Comparison of ENCODE assay signal across 28 mouse cellular contexts in genomic region chr2:143944796-143945195, GRCm38 (mm10). TPM values are rescaled to one million over a fixed set of nuclear protein-coding genes. Genes with fewer than 3 reads are reported as not detected.
DNase-seq lines count a peak whose midpoint lies in the region; ATAC-seq and TF ChIP-seq lines count a peak whose summit lies in the region.
"Had no signal": no experiment of that assay in that cellular context is flagged by ENCODE, and none has a peak within 500 bp of the region (broad histone marks: within the 10 kb centered on the region; RNA-seq: fewer than 3 reads in every experiment).

No protein-coding gene starts in this region.

- peaks cover 18% of the 10 kb centered on the region for H3K4me1 ChIP-seq in heart, postnatal 0 days (ENCODE audit: control insufficient read depth, insufficient read depth)
- no peaks in the 10 kb centered on the region for H3K4me1 ChIP-seq in intestine, postnatal 0 days (replicated peaks; ENCODE audit: control insufficient read depth, insufficient read depth, low read length)
- H3K4me1 ChIP-seq in intestine, embryonic 16.5 days (ENCODE audit: control insufficient read depth, insufficient read depth, low read length), result peaks cover 4% of the 10 kb centered on the region; the same call in 1 of the 2 replicates
- no peaks in the 10 kb centered on the region for H3K4me1 ChIP-seq in MEL (ENCODE audit: control insufficient read depth in 1 of 2, insufficient read depth in 2 of 2, low read length in 2 of 2)
- H3K4me1 ChIP-seq: embryonic facial prominence, embryonic 12.5 days; embryonic facial prominence, embryonic 15.5 days had no signal

- peak overlapping the region; percentile 12; the same call in 1 of the 2 replicates for H3K27ac ChIP-seq in heart, postnatal 0 days (ENCODE audit: low read depth)
- H3K27ac ChIP-seq in intestine, postnatal 0 days (ENCODE audit: low read depth, low read length), result 0 out of 2 replicates have a peak overlapping the region, but pooled peaks have one; percentile 35
- H3K27ac ChIP-seq in intestine, embryonic 16.5 days (ENCODE audit: low read length), result no peak overlapping the region
- no peak overlapping the region for H3K27ac ChIP-seq in MEL (ENCODE audit: control insufficient read depth, low read depth, low read length)
- H3K27ac ChIP-seq: embryonic facial prominence, embryonic 12.5 days; embryonic facial prominence, embryonic 15.5 days; heart, embryonic 10.5 days; hindbrain, embryonic 14.5 days; hindbrain, postnatal 0 days had no signal

- H3K36me3 ChIP-seq in heart, postnatal 0 days (replicated peaks; ENCODE audit: control insufficient read depth, insufficient read depth, low read length), result peaks cover 90% of the 10 kb centered on the region
- peaks cover 88% of the 10 kb centered on the region for H3K36me3 ChIP-seq in intestine, postnatal 0 days (ENCODE audit: control insufficient read depth, insufficient read depth)
- peaks cover 47% of the 10 kb centered on the region for H3K36me3 ChIP-seq in intestine, embryonic 16.5 days (ENCODE audit: control insufficient read depth, insufficient read depth, low read length)
- no peaks in the 10 kb centered on the region; a peak in 1 of 4 replicates for H3K36me3 ChIP-seq in MEL (ENCODE audit: control insufficient read depth in 1 of 2, insufficient read depth in 2 of 2, low read length in 2 of 2)

- no peak overlapping the region for H3K9ac ChIP-seq in heart, postnatal 0 days (replicated peaks; ENCODE audit: low read depth, low read length)
- H3K9ac ChIP-seq in intestine, postnatal 0 days (ENCODE audit: low read depth, low read length), result no peak overlapping the region
- H3K9ac ChIP-seq in intestine, embryonic 16.5 days (ENCODE audit: low read depth, low read length), result no peak overlapping the region
- no peak overlapping the region for H3K9ac ChIP-seq in MEL (ENCODE audit: control insufficient read depth, low read depth, low read length, poor library complexity, severe bottlenecking)
- H3K9ac ChIP-seq: embryonic facial prominence, embryonic 12.5 days; embryonic facial prominence, embryonic 15.5 days; forebrain, postnatal 0 days; heart, embryonic 13.5 days; hindbrain, embryonic 14.5 days had no signal

- TF ChIP-seq POLR2A in MEL (IDR thresholded peaks at IDR 0.05; ENCODE audit: control insufficient read depth in 1 of 2, insufficient read depth in 1 of 2, low read depth in 1 of 2, low read length in 2 of 2, poor library complexity in 1 of 2), result no peak

- TF ChIP-seq EP300 in heart, postnatal 0 days (IDR thresholded peaks at IDR 0.05; ENCODE audit: low read depth), result no peak
- no peak for TF ChIP-seq EP300 in MEL (IDR thresholded peaks at IDR 0.05; ENCODE audit: low read depth in 1 of 2, low read length in 2 of 2)

- H3K4me2 ChIP-seq in heart, postnatal 0 days (ENCODE audit: low read depth, low read length), result no peak overlapping the region
- H3K4me2 ChIP-seq in intestine, postnatal 0 days (replicated peaks; ENCODE audit: low read depth), result no peak overlapping the region
- H3K4me2 ChIP-seq in intestine, embryonic 16.5 days (ENCODE audit: low read depth, low read length), result no peak overlapping the region
- H3K4me2 ChIP-seq: embryonic facial prominence, embryonic 12.5 days; embryonic facial prominence, embryonic 15.5 days; heart, embryonic 13.5 days; hindbrain, embryonic 14.5 days had no signal

- no peaks in the 10 kb centered on the region for H3K79me2 ChIP-seq in MEL (ENCODE audit: control insufficient read depth, insufficient read depth, low read length, poor library complexity)

- WGBS in heart, postnatal 0 days, result 93% methylated on average over 3 of the region's 3 CpGs
- WGBS in intestine, postnatal 0 days, result 89% methylated on average over 3 of the region's 3 CpGs
- WGBS in intestine, embryonic 16.5 days, result 92% methylated on average over 3 of the region's 3 CpGs

- no peaks in the 10 kb centered on the region for H3K9me3 ChIP-seq in heart, postnatal 0 days (replicated peaks; ENCODE audit: control insufficient read depth, low read length)
- H3K9me3 ChIP-seq in intestine, postnatal 0 days (ENCODE audit: control insufficient read depth), result no peaks in the 10 kb centered on the region
- no peaks in the 10 kb centered on the region for H3K9me3 ChIP-seq in intestine, embryonic 16.5 days (ENCODE audit: control insufficient read depth, low read length)
- no peaks in the 10 kb centered on the region for H3K9me3 ChIP-seq in MEL (replicated peaks; ENCODE audit: insufficient read depth, low read length)
- H3K9me3 ChIP-seq: embryonic facial prominence, embryonic 12.5 days; embryonic facial prominence, embryonic 15.5 days; heart, embryonic 10.5 days; heart, embryonic 13.5 days had no signal

- TF ChIP-seq CTCF in heart, postnatal 0 days (IDR thresholded peaks at IDR 0.05; ENCODE audit: low read depth), result no peak
- TF ChIP-seq CTCF in intestine, postnatal 0 days (IDR thresholded peaks at IDR 0.05; ENCODE audit: low read depth), result no peak
- no peak for TF ChIP-seq CTCF in MEL (IDR thresholded peaks at IDR 0.05 in 2 of 3, conservative IDR thresholded peaks at IDR 0.05 in 1 of 3; ENCODE audit: control insufficient read depth in 1 of 3, insufficient read depth in 1 of 3, low read depth in 2 of 3, low read length in 3 of 3, poor library complexity in 1 of 3, severe bottlenecking in 1 of 3)

- no peak for DNase-seq in heart, postnatal 0 days (ENCODE audit: low spot score)
- DNase-seq in heart, adult 9 months (ENCODE audit: low spot score in 2 of 2), result no peak
- peak; percentile 33 for DNase-seq in 3T3-L1 (ENCODE audit: low read depth, low spot score)
- no peak for DNase-seq in MEL (ENCODE audit: low read depth, low spot score)
- no peak for DNase-seq in frontal cortex, postnatal 10 days (ENCODE audit: low spot score in 2 of 2)
- no peak for DNase-seq in spleen, adult 18-20 months
- DNase-seq: adrenal gland, adult 2 months; adrenal gland, postnatal 14 days; cerebellum, adult 11 months; cerebellum, adult 2 months; cerebellum, adult 9-11 months; cerebellum, postnatal 25 days; forebrain, postnatal 0 days; gastrocnemius, postnatal 10 days; gastrocnemius, postnatal 36 days; heart, postnatal 36 days; kidney, adult 2 months had no signal

- H3K27me3 ChIP-seq in heart, postnatal 0 days (ENCODE audit: control insufficient read depth, insufficient read depth, low read length), result no peaks in the 10 kb centered on the region
- no peaks in the 10 kb centered on the region for H3K27me3 ChIP-seq in intestine, postnatal 0 days (replicated peaks; ENCODE audit: control insufficient read depth, insufficient read depth, low read length)
- no peaks in the 10 kb centered on the region for H3K27me3 ChIP-seq in intestine, embryonic 16.5 days (replicated peaks; ENCODE audit: control insufficient read depth, insufficient read depth, low read length)
- no peaks in the 10 kb centered on the region for H3K27me3 ChIP-seq in MEL (ENCODE audit: control insufficient read depth in 1 of 2, insufficient read depth in 2 of 2, low read length in 2 of 2)
- H3K27me3 ChIP-seq: embryonic facial prominence, embryonic 12.5 days; embryonic facial prominence, embryonic 15.5 days; heart, embryonic 13.5 days had no signal

- TF ChIP-seq RAD21 in MEL (IDR thresholded peaks at IDR 0.05; ENCODE audit: low read depth, low read length), result no peak

- ATAC-seq in heart, postnatal 0 days (ENCODE audit: insufficient read depth, low read depth), result no peak
- ATAC-seq in intestine, postnatal 0 days, result no peak
- ATAC-seq in intestine, embryonic 16.5 days, result no peak
- ATAC-seq: CD4-positive, CD25-positive, alpha-beta regulatory T cell, adult 4 months; forebrain, embryonic 14.5 days; inflammation-experienced regulatory T-cells, adult 6 months had no signal

- H3K4me3 ChIP-seq in heart, postnatal 0 days (ENCODE audit: low read depth, low read length), result no peak overlapping the region
- H3K4me3 ChIP-seq in intestine, postnatal 0 days (ENCODE audit: low read depth, low read length), result no peak overlapping the region
- H3K4me3 ChIP-seq in intestine, embryonic 16.5 days (ENCODE audit: low read length), result no peak overlapping the region
- no peak overlapping the region for H3K4me3 ChIP-seq in MEL (ENCODE audit: control insufficient read depth in 1 of 2, insufficient read depth in 1 of 2, low read depth in 2 of 2, low read length in 2 of 2)
- H3K4me3 ChIP-seq: embryonic facial prominence, embryonic 12.5 days; embryonic facial prominence, embryonic 15.5 days; heart, embryonic 10.5 days; heart, embryonic 13.5 days had no signal

TF ChIP-seq in MEL, 35 proteins besides CTCF, POLR2A, EP300 and RAD21:
- TF ChIP-seq POLR2AphosphoS2 (IDR thresholded peaks at IDR 0.05; ENCODE audit: low read length), result peak; percentile 51; the same call in 1 of the 2 replicates
- TF ChIP-seq ZNF384 (IDR thresholded peaks at IDR 0.05; ENCODE audit: low read depth, low read length), result no peak
- TF ChIP-seq MYB (IDR thresholded peaks at IDR 0.05; ENCODE audit: low read depth, low read length), result no peak

RNA-seq across cellular contexts. Expression of gene Dstn, which starts 29.7 kb away (rescaled TPM):
- 627 and 637 TPM in 2 replicates for total RNA-seq in heart, postnatal 0 days (2014; rRNA removed; ENCODE audit: low replicate concordance)
- 912 and 913 TPM in 2 replicates for polyA plus RNA-seq in heart, postnatal 0 days (2015; fragmentation: Nextera tagmentation; extraction: Ambion mirVana)
- polyA plus RNA-seq in intestine, postnatal 0 days (2015; fragmentation: Nextera tagmentation; extraction: Ambion mirVana), result 801 and 835 TPM in 2 replicates
- 822 and 823 TPM in 2 replicates for polyA plus RNA-seq in intestine, embryonic 16.5 days (2015; fragmentation: Nextera tagmentation; extraction: Ambion mirVana)
- 66.5 and 80.0 TPM in 2 replicates for total RNA-seq in MEL (2012; rRNA removed)
- polyA plus RNA-seq in MEL (2012; ENCODE audit: insufficient read depth in 1 of 2, insufficient read length in 2 of 2, low read depth in 1 of 2, low replicate concordance in 2 of 2, missing spikeins in 1 of 2), result 10 to 100 TPM in 1 of 2 experiments, not detected in 1; 78.1 TPM

Comparison
In these comparisons a context has a peak if more than half of its experiments do, and no peak if none do; other contexts are left out.
1. H3K27ac ChIP-seq: peak in heart, postnatal 0 days (single experiment) and intestine, postnatal 0 days (single experiment); none in intestine, embryonic 16.5 days (single experiment) and MEL (single experiment).
2. RNA of gene Dstn, which starts 29.7 kb away (polyA plus RNA-seq): 912 to 913 TPM in heart, postnatal 0 days, 801 to 835 TPM in intestine, postnatal 0 days and 822 to 823 TPM in intestine, embryonic 16.5 days; 78.1 TPM in MEL; every median in the first group is over 10 times any median in the second.